Mouse (Mus musculus) forelimb bud, embryonic 11.5 days (tissue): ENCODE measurements around the gene Tpra1.
A peak's percentile ranks its signal among the peaks of the same experiment; 100 is the strongest.

ENCODE experiments used
- DNase-seq: peaks from one replicate; pipeline ENCODE4 v3.0.0-alpha.2; 2012; ENCODE audit warnings: low read depth, low spot score

The Tpra1 gene

GRCm38 (mm10) chr6:88889410-88890042, 12.5 kb upstream of the Tpra1 start:
- no peak for DNase-seq

GRCm38 (mm10) chr6:88890832-88891231, 11.2 kb upstream of the Tpra1 start:
- DNase-seq: no peak

DNA sequence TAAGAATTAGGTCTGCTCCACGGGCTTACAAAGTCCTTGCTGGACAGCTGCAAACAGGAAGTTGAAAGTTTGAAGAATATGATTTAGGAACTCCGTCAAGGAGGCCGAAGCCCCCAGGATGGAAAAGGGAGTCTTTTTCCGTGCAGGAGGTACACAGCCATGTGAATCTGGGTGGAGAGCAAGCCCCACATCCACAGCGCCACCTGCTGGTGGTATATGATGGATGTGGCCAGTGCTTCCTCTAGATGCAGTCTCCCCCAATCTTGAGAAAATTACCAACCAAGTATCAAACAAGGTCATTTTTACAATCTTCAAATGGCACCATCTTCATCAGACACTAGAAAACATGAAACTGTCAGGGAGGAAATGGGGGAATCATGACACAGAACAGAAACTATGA, 8.5 kb upstream of the Tpra1 start:
- DNase-seq: peak; percentile 68

GRCm38 (mm10) chr6:88895943-88896342, 6.1 kb upstream of the Tpra1 start:
- no peak for DNase-seq

GRCm38 (mm10) chr6:88897246-88897645, 4.8 kb upstream of the Tpra1 start:
- DNase-seq: no peak

DNA sequence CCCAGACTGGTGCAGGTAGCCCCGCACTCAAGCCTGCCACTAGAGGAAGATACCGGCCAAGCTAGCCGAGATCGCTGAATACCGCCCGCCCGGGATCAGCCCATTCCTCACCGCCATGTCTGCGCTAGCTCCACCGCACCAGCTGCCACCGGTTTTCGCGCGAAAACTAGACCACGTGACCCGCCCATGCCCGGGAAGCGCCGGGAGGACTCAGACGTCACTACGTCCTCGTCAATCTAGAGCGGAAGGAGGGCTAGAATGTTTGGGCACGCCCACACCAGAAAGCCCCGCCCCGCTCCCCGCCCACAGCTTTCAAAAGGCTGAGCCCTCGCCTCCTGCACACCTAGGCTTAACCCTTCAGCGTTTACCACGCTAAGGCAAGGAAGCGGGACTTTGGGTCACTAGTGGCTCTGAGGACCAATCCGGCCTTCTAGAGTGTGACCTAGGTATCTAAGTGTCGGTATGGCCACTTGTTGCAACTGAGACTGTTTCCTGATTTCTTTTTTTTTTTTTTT, 3.5 kb upstream of the Tpra1 start, which contains the start of gene Mcm2:
Gene Mcm2 (minus strand): TSS at position 247 of the 515 bp plus-strand sequence.
- peak; percentile 96 for DNase-seq

GRCm38 (mm10) chr6:88899086-88899485, 3.0 kb upstream of the Tpra1 start:
- no peak for DNase-seq

GRCm38 (mm10) chr6:88899628-88900027, 2.4 kb upstream of the Tpra1 start:
- no peak for DNase-seq

- DNase-seq: no peak
These were observed 580 bp upstream of the Tpra1 start for GRCm38 (mm10) chr6:88901471-88901870.

DNA sequence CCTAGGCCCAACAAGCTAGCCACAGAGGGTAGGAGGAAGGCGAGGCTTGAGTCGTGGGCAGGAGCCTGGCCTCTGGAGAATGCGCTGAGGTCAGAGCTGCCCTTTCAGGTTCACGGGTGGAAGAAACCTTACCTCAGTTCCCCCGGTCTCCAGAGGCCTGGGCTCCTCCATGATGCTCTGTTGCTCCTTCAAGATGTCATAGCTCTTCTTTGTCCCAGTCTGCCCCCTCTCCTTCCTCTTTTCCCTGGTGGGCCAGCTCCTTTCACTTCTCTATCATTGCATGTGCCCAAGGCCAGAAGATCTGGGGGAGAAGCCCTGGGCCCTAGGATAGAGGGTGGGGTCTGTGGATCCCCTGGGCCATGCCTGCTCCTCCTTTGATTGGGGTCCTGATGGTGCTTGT, 1.7 kb downstream of the Tpra1 start:
- no peak for DNase-seq

- no peak for DNase-seq
These were observed 2.5 kb downstream of the Tpra1 start for GRCm38 (mm10) chr6:88904456-88904974.

DNA sequence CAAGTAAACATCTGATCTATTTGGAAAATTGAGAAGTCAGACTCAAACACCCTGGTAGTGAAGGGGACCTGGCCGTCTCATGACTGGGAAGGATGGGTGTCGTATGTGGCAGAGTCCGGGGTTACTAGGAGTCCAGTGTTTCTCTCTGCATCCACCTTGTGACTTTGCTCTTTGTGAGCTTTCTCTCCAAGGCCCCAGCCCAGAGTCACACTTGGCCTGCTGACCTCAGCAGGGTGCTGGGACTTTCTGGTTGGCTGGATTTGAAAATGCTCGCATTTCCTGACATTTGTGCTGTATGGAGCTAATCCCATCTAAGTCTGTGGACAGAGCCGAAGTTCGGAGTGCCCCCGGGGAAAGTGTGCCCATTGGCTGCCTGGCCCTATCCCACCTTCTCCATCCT, 3.0 kb downstream of the Tpra1 start:
- no peak for DNase-seq

DNA sequence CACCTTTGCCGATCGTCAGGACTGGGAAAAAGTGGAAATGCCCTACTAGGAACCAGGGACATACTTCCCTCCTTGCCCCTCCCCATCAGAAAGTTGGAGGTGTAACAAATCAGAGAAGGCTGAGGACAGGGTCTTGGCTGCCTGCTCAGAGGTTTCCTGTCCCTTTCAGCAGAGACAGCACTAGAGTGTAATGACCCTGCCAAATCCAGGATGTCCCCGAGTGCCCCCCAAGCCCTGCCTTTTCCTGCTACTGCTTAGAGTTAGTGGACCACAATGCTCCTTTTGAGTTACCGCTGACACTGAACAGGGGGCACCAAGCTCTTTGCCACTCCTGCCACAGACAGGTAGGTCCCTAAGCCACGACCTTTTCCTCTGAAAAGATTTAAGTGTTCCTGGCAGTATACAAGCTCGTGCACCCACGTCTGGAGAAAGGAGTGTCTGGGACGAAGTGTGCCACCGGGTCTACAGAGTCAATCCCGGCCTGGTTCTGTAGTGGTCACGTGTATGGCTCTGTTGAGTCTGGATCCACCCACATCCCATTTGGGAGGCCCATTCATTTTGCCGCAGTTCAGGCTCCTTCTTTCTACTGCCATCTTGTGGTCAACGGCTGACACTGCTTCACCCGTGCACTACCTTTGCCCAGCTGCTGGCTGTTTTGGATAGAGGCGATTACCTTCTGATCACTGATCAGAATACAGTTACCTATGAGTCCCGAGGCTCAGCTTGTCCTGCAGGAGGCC, 4.5 kb downstream of the Tpra1 start:
- DNase-seq: peak; percentile 78

GRCm38 (mm10) chr6:88909151-88909550, 7.1 kb downstream of the Tpra1 start:
- no peak for DNase-seq

GRCm38 (mm10) chr6:88913022-88913421, 11.0 kb downstream of the Tpra1 start:
- no peak for DNase-seq

DNA sequence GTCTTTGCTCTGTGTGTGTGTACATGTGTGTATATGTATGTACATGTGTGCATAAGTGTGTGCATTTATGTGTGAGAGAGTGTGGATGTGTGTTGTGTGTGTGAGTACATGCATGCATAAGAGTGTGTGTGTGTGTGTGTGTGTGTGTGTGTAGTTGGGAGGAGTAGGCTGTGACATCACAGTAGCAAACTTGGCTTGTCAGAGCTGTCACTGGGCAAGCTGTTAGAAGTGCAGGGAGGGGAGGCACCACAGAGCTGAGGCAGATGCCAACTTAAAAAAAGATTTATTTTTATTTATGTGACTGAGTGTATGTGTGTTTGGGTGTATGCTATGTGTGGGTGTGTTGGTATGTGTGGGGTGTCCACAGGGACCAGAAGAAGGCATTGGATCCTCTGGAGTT, 11.4 kb downstream of the Tpra1 start:
- no peak for DNase-seq

- no peak for DNase-seq
These were observed 12.7 kb downstream of the Tpra1 start for GRCm38 (mm10) chr6:88914799-88915198.

DNA sequence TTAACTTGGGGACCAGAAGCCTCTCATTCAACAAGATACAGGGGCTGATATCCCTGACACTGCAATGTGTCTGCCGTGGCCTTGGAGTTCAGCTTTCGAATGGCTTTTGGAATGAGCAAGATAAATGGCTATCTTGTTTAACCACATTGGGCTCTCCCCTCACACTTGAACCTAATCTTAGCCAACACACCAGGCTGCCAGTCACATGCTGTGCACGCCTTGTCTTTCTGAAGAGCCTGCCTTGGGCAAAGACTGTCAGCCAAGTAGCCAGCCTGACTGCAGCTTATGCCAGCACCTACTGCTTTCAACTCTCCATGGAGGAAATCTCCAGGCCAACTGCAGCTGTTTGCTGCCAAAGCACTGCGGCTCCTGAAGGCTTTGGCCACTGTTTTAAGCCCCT, 13.5 kb downstream of the Tpra1 start:
- DNase-seq: no peak

DNA sequence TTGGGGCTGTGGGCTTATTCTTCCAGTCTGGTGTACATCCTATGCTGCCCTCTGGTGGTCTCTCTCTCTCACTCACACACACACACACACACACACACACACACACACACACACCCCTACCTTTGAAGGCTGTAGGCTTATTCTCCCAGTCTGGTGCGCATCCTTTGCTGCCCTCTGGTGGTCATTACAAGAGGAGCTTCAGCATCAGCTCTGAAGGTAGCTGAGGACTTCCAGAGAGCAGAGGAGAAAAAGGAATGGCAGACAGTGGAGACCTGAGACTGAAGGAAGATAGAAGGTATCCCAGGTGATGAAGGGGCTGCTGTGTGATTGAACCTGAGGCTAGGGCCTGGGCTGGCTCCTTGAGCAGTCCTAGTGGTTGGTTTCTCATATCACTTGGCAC, 14.1 kb downstream of the Tpra1 start:
- peak; percentile 52 for DNase-seq

DNA sequence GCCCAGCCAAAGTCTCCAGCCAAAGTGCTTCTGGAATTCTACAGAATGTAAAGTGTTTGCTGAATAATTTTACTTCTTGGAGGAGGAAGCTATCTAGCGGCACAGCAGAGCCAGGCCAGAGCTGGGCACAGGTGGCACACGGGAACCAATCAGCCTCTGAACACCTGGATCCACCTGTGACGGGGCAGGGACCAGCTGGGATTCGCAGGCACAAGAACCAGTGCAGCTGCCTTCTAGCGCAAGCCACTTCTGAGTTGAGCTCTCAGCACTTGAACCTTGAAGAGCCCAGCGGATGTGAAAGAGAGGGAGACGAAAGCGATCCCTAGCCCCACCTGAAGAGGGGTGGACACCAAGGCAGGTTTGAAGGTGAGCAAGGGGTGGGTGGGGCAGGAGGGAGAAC, 16.8 kb downstream of the Tpra1 start:
- no peak for DNase-seq

DNA sequence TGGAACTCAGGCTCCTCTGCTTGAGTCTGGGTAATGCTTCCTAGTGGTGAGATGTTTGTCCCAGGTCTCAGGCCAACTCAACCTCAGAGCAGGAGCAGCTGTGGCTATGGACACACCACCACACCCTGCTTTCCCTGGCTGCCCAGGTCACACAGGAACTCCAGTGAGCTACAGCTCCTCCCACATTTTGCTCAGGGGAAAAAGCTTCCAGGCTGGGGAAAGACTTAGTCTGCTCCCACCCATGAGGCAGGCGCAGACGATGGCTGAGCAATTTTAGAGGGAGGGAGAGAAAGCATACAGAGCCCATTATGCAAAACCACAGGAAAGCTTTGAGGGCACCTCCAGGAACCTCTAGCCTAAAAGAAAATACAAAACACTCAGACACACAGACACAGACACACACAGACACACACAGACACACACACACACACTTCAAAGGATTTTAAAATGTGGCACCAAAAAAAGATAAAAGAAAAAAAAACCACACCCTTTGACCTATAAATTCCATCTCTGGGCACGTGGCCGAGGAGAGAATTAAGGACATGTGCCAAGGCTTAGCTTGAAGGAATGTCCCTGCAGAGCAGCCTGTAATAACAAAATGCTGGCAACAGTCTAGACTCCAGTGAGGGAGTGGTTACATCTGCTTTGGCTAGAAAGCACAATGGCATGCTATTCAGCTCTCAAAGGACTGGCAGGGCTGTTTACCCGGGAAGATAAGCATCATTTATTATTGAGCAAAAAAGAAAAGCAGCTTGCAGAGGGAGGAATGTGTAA, 22.6 kb downstream of the Tpra1 start:
- DNase-seq: peak; percentile 62

DNA sequence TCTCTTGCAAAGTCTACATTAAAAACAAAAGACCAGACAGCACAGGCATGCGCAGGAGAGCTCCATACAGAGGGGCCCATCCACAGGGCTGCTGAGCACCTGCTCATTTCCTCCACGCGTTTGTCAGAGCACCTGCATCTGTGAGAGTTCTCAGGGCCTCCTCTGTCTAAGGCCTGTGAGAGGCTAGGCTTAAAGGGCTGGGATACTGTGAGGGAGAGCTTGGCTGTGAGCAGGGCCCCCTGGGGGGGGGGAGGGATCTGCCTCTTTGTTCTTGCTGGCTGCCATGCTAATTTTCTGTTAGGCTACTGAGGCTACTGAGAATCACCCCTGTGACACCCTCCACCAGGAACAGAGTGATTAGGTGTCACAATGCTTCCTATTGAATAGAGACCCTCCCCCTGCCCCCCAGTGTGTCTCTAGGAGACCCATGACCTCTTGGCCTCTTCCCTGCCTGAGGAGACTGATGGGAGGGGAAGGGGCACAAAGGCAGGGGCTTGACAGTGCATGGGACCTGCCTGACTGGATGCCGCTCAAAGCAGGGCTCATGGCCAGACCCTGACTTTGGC, 23.7 kb downstream of the Tpra1 start:
- no peak for DNase-seq
